ENCODE assay signal across 9 mouse cellular contexts in genomic region chr12:103241311-103242082, GRCm38 (mm10). TPM values are rescaled to one million over a fixed set of nuclear protein-coding genes. Genes with fewer than 3 reads are reported as not detected.
A peak's percentile ranks its signal among the peaks of the same experiment; 100 is the strongest.
DNase-seq lines count a peak whose midpoint lies in the region; ATAC-seq and TF ChIP-seq lines count a peak whose summit lies in the region.
"Had no signal": no experiment of that assay in that cellular context is flagged by ENCODE, and none has a peak within 500 bp of the region (broad histone marks: within the 10 kb centered on the region; RNA-seq: fewer than 3 reads in every experiment).

No protein-coding gene starts in this region.

- WGBS in heart, embryonic 13.5 days, result 8% methylated on average over 36 of the region's 36 CpGs
- WGBS in forebrain, postnatal 0 days, result 10% methylated on average over 36 of the region's 36 CpGs
- 11% methylated on average over 36 of the region's 36 CpGs for WGBS in liver, embryonic 16.5 days (ENCODE audit: insufficient replicate concordance)

- no peaks in the 10 kb centered on the region for H3K36me3 ChIP-seq in heart, embryonic 13.5 days
- no peaks in the 10 kb centered on the region for H3K36me3 ChIP-seq in forebrain, postnatal 0 days (ENCODE audit: insufficient read depth)
- H3K36me3 ChIP-seq in liver, embryonic 16.5 days (ENCODE audit: control insufficient read depth, insufficient read depth), result no peaks in the 10 kb centered on the region

- H3K9me3 ChIP-seq in heart, embryonic 13.5 days, result no peaks in the 10 kb centered on the region
- H3K9me3 ChIP-seq in forebrain, postnatal 0 days (ENCODE audit: low read length), result no peaks in the 10 kb centered on the region
- H3K9me3 ChIP-seq in liver, embryonic 16.5 days (replicated peaks; ENCODE audit: control insufficient read depth, low read length), result no peaks in the 10 kb centered on the region

- peak overlapping the region; percentile 93 for H3K4me2 ChIP-seq in heart, embryonic 13.5 days
- H3K4me2 ChIP-seq in forebrain, postnatal 0 days (ENCODE audit: low read depth), result peak overlapping the region; percentile 95
- peak overlapping the region; percentile 51 for H3K4me2 ChIP-seq in liver, embryonic 16.5 days (ENCODE audit: low read depth, low read length)

- no peak for DNase-seq in heart, postnatal 36 days
- DNase-seq in adrenal gland, postnatal 10 days, result peak; percentile 53
- DNase-seq in forebrain, postnatal 0 days, result peak; percentile 29
- no peak for DNase-seq in MN1 (ENCODE audit: low spot score)
- DNase-seq in left cerebral cortex, postnatal 14 days (ENCODE audit: low spot score in 2 of 2), result no peak
- no peak for DNase-seq in spleen, postnatal 14 days (ENCODE audit: low spot score in 2 of 2)

- no peak for ATAC-seq in heart, embryonic 13.5 days (ENCODE audit: extremely low read depth, insufficient number of reproducible peaks, low FRiP score, low TSS enrichment)
- ATAC-seq in forebrain, postnatal 0 days, result peak; percentile 36
- no peak for ATAC-seq in liver, embryonic 16.5 days (ENCODE audit: low read depth)

- H3K27me3 ChIP-seq in heart, embryonic 13.5 days (replicated peaks), result peaks cover 81% of the 10 kb centered on the region
- H3K27me3 ChIP-seq in forebrain, postnatal 0 days (ENCODE audit: insufficient read depth, low read length), result peaks cover 23% of the 10 kb centered on the region
- peaks cover 45% of the 10 kb centered on the region for H3K27me3 ChIP-seq in liver, embryonic 16.5 days (ENCODE audit: control insufficient read depth, insufficient read depth, low read depth, low read length)

- no peak overlapping the region for H3K27ac ChIP-seq in heart, embryonic 13.5 days (replicated peaks)
- no peak overlapping the region for H3K27ac ChIP-seq in forebrain, postnatal 0 days (ENCODE audit: low read depth, low read length)
- no peak overlapping the region for H3K27ac ChIP-seq in liver, embryonic 16.5 days (ENCODE audit: low read length)

- no peak; the same call in 1 of the 2 replicates for TF ChIP-seq CTCF in forebrain, postnatal 0 days (IDR thresholded peaks at IDR 0.05; ENCODE audit: low read depth)

- peaks cover 23% of the 10 kb centered on the region for H3K4me1 ChIP-seq in heart, embryonic 13.5 days
- no peaks in the 10 kb centered on the region for H3K4me1 ChIP-seq in forebrain, postnatal 0 days (ENCODE audit: insufficient read depth)
- no peaks in the 10 kb centered on the region for H3K4me1 ChIP-seq in liver, embryonic 16.5 days (ENCODE audit: control insufficient read depth, low read depth, low read length)

- H3K4me3 ChIP-seq in heart, embryonic 13.5 days, result peak overlapping the region; percentile 79
- peak overlapping the region; percentile 70 for H3K4me3 ChIP-seq in forebrain, postnatal 0 days (ENCODE audit: low read depth, low read length)
- peak overlapping the region; percentile 50 for H3K4me3 ChIP-seq in liver, embryonic 16.5 days (ENCODE audit: low read depth, low read length)

- H3K9ac ChIP-seq in heart, embryonic 13.5 days, result peak overlapping the region; percentile 90
- peak overlapping the region; percentile 59 for H3K9ac ChIP-seq in forebrain, postnatal 0 days
- H3K9ac ChIP-seq in liver, embryonic 16.5 days (ENCODE audit: low read depth, low read length), result no peak overlapping the region

- intact Hi-C loops in heart, postnatal 36 days (cut with DNase I), result loop anchor here (1.0 to 5.0 kb wide), 2 partner anchors 61 to 99 kb away; no protein-coding TSS in a partner anchor
- intact Hi-C loops in left cerebral cortex, postnatal 14 days (cut with DNase I), result loop anchor here (5.0 kb wide), 2 partner anchors 44 to 99 kb away; no protein-coding TSS in a partner anchor

RNA-seq across cellular contexts. Expression of gene Prima1, which starts 0.5 kb away (rescaled TPM):
- 0.19 TPM in 1 of 2 replicates, not detected in the other for polyA plus RNA-seq in heart, embryonic 13.5 days (2015; fragmentation: Nextera tagmentation; extraction: Ambion mirVana)
- under 1 TPM in 1 of 2 experiments, not detected in 1; 0.43 TPM for total RNA-seq in heart, postnatal 36 days (2021)
- total RNA-seq in adrenal gland, postnatal 10 days (2021), result 1 to 10 TPM; 2.9 to 3.2 TPM
- 0.67 and 1.5 TPM in 2 replicates for total RNA-seq in forebrain, postnatal 0 days (2014; rRNA removed)
- polyA plus RNA-seq in forebrain, postnatal 0 days (2015; fragmentation: Nextera tagmentation; extraction: Ambion mirVana), result 0.69 and 0.72 TPM in 2 replicates
- polyA plus RNA-seq in liver, embryonic 16.5 days (2015; fragmentation: Nextera tagmentation; extraction: Ambion mirVana), result not detected in 2 replicates
- total RNA-seq in left cerebral cortex, postnatal 14 days (2021), result 1 to 10 TPM; 2.4 to 6.5 TPM
- total RNA-seq: MEL had no signal

Comparison
In these comparisons a context has a peak if more than half of its experiments do, and no peak if none do; other contexts are left out.
1. DNase-seq: peak in adrenal gland, postnatal 10 days (single experiment) and forebrain, postnatal 0 days (single experiment); none in heart, postnatal 36 days (0 of 2), MN1 (single experiment), left cerebral cortex, postnatal 14 days (0 of 2) and spleen, postnatal 14 days (0 of 2).
2. Peak in every context shown above with its lines, with median percentiles within 50 percentile points of each other: H3K4me2 ChIP-seq and H3K4me3 ChIP-seq.